Mouse (Mus musculus): ENCODE measurements around the gene Gga1. TPM values are rescaled to one million over a fixed set of nuclear protein-coding genes. Genes with fewer than 3 reads are reported as not detected.

Gene Gga1
- polyA plus RNA-seq, 1 experiment from 2014 or later, result 53.6 TPM

DNA sequence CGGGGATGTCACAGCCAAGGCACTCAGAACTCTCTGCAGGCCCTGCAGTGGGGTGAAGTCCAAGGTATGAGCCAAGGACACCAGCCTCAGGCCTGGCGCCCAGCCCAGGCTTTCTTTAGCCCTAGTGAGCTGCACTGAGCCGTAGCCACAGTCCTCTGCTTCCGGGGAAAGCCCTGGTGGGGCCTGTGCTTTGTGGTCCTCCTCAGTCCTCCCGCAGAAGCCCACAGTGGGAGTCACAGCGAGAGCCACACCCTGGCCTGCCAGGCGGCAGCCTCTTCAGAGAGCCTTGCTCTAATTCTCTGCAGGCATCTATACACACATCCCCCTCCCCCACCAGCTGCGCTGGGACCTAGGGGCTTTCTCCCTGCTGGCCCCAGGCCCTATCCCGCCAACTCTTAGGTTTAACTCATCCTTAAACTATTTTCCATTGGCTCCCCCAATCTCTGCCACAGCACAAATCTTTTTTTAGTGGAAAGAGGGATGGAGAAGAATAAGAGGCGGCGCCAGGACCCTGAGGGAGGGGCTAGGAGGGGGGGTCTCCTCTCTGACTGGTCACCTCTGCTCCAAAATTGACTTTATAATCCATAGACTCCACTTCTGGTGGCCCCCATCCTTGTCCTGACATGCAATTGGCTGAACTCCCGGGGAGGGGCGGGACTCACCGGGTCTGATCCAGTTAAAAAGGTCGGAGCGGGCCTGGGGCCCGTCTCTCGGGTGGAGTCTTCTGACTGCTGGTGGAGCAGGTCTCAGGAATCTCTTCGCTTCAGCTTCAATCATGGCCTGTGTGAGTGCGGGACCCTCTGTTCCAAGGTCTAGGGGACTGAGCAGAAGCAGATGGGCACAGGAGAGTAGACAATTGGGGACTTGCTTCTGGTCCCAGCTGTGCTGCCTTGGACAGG lies 49.3 kb downstream of the Gga1 start, which contains the start of gene Lgals1:
Gene Lgals1 (plus strand): TSS at position 705 of the 899 bp plus-strand sequence.
- Histone ChIP-seq H3K27ac (peak within 1 kb of the TSS; percentile 68), H3K4me1 (peaks cover 32% of the 10 kb centered on the region), H3K36me3 (replicated peaks) (no peaks in the 10 kb centered on the region), H3K9me3 (no peaks in the 10 kb centered on the region), H3K4me3 (replicated peaks) (peak within 1 kb of the TSS; percentile 28), H3K4me2 (peak within 1 kb of the TSS; percentile 63), H3K27me3 (peaks cover 27% of the 10 kb centered on the region), H3K9ac (peak within 1 kb of the TSS; percentile 40)
- ATAC-seq (ENCODE audit: low FRiP score), result peak; percentile 52
- 8% methylated on average over 20 of the region's 20 CpGs for WGBS

DNA sequence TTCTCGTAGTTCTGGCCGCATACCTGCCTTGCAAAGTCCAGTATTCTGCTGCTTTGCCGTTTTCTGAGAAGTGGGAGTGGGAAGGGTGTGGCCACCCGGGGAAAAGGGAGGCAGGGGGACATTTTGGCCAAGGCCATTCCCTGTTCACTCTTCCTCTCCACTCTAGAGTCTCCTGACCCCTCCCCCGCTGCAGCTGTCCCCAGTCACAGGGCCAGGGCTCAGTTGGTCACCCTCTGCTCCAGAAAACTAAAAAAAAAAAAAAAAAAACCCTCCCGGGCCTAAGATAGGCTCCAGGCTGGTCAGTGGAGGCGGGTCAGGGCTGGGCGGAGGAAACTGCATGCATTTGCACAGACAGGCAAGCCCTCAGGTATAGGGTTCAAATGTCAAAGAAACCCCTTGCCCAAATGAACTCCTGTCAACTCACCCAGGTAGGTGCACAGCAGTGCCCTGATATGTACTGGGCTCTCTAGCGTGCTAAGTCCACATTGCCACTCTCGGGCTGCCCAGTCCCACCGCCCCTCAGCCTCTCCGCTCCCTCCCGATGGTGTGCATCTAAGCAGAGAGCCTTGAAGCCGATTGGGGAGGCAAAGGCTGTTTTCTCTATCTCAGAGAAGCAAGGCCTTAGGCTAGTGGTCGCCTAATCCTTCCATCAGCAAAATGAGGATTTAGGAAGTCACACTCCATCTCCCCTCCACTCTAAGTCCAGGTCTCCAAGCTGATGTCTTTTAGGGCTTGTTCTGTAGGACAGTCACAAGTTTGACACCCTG lies 50.2 kb downstream of the Gga1 start:
- Histone ChIP-seq H3K27ac (peak overlapping the region; percentile 68; the same call in 1 of the 2 replicates), H3K4me2 (peak overlapping the region; percentile 63), H3K9ac (peak overlapping the region; percentile 30), H3K27me3 (peaks cover 27% of the 10 kb centered on the region), H3K9me3 (no peaks in the 10 kb centered on the region), H3K4me3 (replicated peaks) (peak overlapping the region; percentile 28), H3K4me1 (peaks cover 32% of the 10 kb centered on the region), H3K36me3 (replicated peaks) (no peaks in the 10 kb centered on the region)
- 21% methylated on average over 15 of the region's 15 CpGs for WGBS
- ATAC-seq (ENCODE audit: low FRiP score), result no peak

DNA sequence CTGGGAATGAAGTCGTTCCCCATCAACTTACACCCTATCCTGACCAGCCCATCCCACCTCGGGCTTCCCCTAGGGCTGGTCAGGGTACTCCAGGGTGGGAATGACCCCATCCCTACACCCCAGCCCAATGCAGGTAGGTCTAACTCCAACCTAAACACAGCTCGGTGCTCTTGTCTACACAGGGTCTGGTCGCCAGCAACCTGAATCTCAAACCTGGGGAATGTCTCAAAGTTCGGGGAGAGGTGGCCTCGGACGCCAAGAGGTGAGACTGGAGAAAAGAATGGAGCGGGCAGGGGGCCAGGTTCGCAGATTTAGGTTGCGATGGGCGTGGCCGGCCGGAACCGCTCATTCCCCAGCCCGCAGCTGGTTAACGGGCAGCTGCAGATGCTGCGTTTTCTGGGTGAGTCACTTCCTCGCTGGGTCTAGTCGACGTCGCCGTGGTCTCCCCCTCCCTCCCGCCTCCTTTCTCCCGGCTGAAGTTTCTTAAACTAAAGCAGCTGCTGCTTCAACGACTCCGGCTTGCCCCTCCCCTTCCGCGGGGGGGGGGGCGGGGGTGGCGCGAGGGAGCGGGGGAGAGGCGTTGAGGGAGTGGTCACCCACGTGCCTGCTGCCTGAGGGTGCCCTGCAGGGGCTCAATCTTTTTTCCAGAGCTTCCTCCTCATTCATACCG lies 50.9 kb downstream of the Gga1 start:
- Histone ChIP-seq H3K27ac (peak overlapping the region; percentile 68), H3K36me3 (replicated peaks) (no peaks in the 10 kb centered on the region), H3K9me3 (no peaks in the 10 kb centered on the region), H3K4me1 (peaks cover 32% of the 10 kb centered on the region), H3K4me3 (replicated peaks) (peak overlapping the region; percentile 28), H3K27me3 (peaks cover 27% of the 10 kb centered on the region), H3K9ac (peak overlapping the region; percentile 30), H3K4me2 (peak overlapping the region; percentile 63)
- peak; percentile 62 for ATAC-seq (ENCODE audit: low FRiP score)
- WGBS, result 1% methylated on average over 29 of the region's 35 CpGs

DNA sequence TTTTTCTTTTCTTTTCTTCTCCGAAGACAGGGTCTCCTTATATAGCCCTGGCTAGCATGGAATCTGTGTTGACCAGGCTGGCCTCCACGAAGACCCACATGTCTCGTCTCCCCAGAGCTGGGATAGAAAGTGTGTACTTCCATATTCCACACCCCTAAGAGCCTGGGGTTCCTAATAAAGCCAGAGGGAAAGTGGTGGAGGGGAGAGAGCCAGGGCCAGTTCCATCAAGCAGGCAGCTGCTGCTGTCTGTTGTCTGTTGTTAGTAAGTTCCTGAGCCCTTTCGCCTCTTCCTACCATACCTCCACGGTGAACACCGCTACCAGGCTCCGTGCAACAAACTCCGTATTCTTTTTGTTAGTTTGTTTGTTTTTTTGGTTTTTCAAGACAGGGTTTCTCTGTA lies 51.5 kb downstream of the Gga1 start:
- Histone ChIP-seq H3K27me3 (peaks cover 27% of the 10 kb centered on the region), H3K36me3 (replicated peaks) (no peaks in the 10 kb centered on the region), H3K9ac (0 out of 2 replicates have a peak overlapping the region, but pooled peaks have one; percentile 30), H3K27ac (no peak overlapping the region; the same call in 1 of the 2 replicates), H3K4me2 (peak overlapping the region; percentile 63), H3K9me3 (no peaks in the 10 kb centered on the region), H3K4me3 (replicated peaks) (peak overlapping the region; percentile 28), H3K4me1 (peaks cover 32% of the 10 kb centered on the region)
- ATAC-seq (ENCODE audit: low FRiP score), result 0 out of 2 replicates have a peak, but pooled peaks have one; percentile 15
- WGBS, result 51% methylated on average over 8 of the region's 8 CpGs

DNA sequence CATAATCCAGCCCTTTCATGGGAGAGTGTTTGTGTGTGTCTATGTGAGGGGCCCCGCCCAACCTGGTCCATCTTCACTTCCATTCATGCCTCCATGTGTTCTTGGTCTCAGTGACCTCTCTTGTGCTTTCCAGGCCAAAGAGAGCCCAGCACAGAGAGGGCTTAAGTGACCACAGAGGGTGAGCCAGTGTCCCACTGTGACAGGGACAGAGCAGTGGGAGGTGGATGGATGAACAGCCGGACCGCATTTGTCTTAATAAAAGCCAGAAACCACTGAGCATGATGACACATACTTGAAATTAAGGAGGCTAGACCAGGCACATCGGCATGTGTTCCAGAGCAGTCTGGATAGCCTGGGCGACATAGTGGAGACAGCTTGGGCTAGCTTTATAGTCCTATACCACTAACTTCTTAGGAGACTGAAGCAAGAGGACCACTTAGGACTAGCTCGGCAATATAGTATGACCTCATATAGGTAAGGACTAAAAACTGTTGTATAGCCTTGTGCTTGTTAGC lies 53.3 kb downstream of the Gga1 start:
- H3K27me3 ChIP-seq, result peaks cover 24% of the 10 kb centered on the region
- WGBS, result 96% methylated on average over 6 of the region's 6 CpGs
- H3K4me1 ChIP-seq, result peaks cover 32% of the 10 kb centered on the region
- H3K9me3 ChIP-seq, result no peaks in the 10 kb centered on the region
- no peaks in the 10 kb centered on the region for H3K36me3 ChIP-seq (replicated peaks)
- H3K4me3 ChIP-seq (replicated peaks), result no peak overlapping the region
- ATAC-seq (ENCODE audit: low FRiP score), result no peak
- H3K4me2 ChIP-seq, result no peak overlapping the region
- H3K9ac ChIP-seq, result no peak overlapping the region
- H3K27ac ChIP-seq, result no peak overlapping the region

DNA sequence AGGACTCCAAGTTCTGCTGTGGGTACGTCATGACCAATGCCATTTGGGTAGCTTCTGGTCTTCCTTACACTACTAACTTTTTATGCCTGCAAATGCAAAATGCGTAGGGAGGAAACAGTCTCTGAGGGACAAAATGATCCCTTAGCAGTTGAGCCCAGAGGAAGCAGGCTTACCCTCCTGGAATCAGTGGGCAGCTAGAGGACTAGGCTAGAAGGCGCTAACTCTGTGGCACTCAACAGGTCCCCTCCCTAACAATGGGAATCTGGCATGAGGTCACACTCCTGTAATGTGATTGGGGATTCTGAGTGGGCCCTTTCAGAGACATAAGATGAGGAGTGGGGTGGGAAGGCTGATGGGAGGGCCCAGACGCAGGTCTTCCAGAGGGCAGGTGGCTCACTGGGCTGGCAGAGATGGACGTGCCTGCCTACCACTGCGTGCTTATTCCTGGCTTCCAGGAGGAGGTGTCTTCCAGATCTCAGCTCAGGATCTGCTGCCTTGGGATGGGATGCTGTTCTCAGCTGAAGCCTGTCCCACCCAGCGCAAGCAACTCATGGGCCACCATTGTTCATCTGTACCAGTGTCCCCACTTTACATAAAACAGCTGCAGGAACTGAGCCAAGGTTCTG lies 53.9 kb downstream of the Gga1 start:
- no peak overlapping the region for H3K9ac ChIP-seq
- H3K9me3 ChIP-seq, result no peaks in the 10 kb centered on the region
- no peak for ATAC-seq (ENCODE audit: low FRiP score)
- H3K27ac ChIP-seq, result no peak overlapping the region
- WGBS, result 91% methylated on average over 7 of the region's 7 CpGs
- no peaks in the 10 kb centered on the region for H3K36me3 ChIP-seq (replicated peaks)
- H3K4me2 ChIP-seq, result no peak overlapping the region
- H3K27me3 ChIP-seq, result peaks cover 24% of the 10 kb centered on the region
- H3K4me3 ChIP-seq (replicated peaks), result no peak overlapping the region
- H3K4me1 ChIP-seq, result peaks cover 34% of the 10 kb centered on the region

DNA sequence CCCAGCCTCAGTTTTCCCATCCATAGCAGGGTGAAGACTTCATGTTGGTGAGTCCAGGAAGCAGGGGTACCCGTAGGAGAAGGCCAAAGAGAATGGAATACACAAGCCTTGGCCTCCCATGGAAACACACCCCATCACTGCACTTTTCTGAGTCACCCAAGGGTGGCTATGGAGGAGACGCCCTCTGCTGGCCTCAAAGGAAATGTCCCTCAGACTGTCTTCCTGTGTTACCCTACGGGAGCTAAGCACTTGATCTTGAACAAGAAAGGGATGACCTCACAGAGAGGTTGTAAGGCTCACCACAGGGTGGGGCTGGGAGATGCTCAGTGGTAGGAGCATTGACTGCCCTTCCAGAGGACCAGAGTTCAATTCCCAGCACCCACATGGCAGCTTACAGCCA lies 54.6 kb downstream of the Gga1 start:
- Histone ChIP-seq H3K27ac (no peak overlapping the region), H3K4me3 (replicated peaks) (no peak overlapping the region), H3K4me2 (no peak overlapping the region), H3K9me3 (no peaks in the 10 kb centered on the region), H3K36me3 (replicated peaks) (0 out of 2 replicates have a peak, but pooled peaks cover 3% of the 10 kb centered on the region), H3K9ac (no peak overlapping the region), H3K27me3 (peaks cover 21% of the 10 kb centered on the region), H3K4me1 (peaks cover 34% of the 10 kb centered on the region)
- 27% methylated on average over 3 of the region's 3 CpGs for WGBS
- no peak for ATAC-seq (ENCODE audit: low FRiP score)

DNA sequence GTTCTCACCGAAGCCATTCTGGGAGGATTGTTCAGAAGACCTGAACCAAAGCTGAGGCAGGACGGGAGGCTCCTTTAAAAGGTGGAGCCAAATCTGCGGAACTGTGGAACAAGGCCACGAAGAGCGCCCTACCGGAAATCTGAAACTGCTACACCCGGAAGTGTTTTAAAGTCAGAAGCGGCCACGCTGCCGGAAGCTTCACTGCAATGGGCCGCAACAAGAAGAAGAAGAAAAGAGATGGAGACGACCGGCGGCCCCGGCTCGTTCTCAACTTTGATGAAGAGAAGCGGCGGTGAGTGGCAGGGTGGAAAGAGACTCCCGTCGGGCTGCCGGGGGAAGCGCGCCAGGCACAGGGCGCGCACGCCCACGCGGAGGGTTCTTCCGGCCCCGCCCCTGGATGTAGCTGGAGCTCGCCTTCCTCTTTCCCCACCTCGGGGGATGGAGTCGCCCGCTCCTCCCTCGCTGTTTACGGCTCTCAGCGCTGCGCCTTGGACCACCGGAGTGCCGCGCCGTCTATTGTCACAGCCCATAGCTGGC lies 57.9 kb downstream of the Gga1 start, which contains the start of gene Nol12:
Gene Nol12 (plus strand): TSS at position 150 of the 537 bp plus-strand sequence.
- under 1% methylated on average over 41 of the region's 42 CpGs for WGBS
- H3K9ac ChIP-seq, result peak within 1 kb of the TSS; percentile 86
- peak within 1 kb of the TSS; percentile 87 for H3K27ac ChIP-seq

DNA sequence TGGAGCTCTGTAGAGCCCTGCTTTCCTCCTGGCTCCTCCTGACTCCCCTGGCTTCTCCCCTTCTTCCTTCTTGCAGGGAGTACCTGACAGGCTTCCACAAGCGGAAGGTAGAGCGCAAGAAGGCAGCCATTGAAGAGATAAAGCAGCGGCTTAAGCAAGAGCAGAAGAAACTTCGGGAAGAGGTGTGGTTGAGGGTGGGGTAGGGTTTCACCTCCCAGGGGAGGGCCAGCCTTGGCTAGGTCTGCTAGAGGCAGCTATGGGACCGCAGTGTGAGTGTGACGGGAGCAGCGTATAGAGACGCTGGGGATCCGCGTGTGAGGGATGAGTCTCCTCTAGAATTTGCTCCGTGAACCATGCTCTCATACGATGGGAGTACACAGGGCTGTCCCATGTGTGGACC lies 59.4 kb downstream of the Gga1 start:
- H3K9me3 ChIP-seq, result no peaks in the 10 kb centered on the region
- H3K4me1 ChIP-seq, result peaks cover 13% of the 10 kb centered on the region
- H3K9ac ChIP-seq, result no peak overlapping the region
- no peak overlapping the region for H3K4me3 ChIP-seq (replicated peaks)
- WGBS, result 92% methylated on average over 12 of the region's 12 CpGs
- no peak overlapping the region for H3K4me2 ChIP-seq
- no peak overlapping the region for H3K27ac ChIP-seq
- ATAC-seq (ENCODE audit: low FRiP score), result no peak
- H3K27me3 ChIP-seq, result no peaks in the 10 kb centered on the region
- peaks cover 51% of the 10 kb centered on the region for H3K36me3 ChIP-seq (replicated peaks)

More for the DNA sequence above, 57.9 kb downstream of the Gga1 start, which contains the start of gene Nol12:
- H3K27me3 ChIP-seq, result 0 out of 2 replicates have a peak, but pooled peaks cover 3% of the 10 kb centered on the region
- no peaks in the 10 kb centered on the region for H3K9me3 ChIP-seq
- H3K36me3 ChIP-seq (replicated peaks), result peaks cover 35% of the 10 kb centered on the region
- ATAC-seq (ENCODE audit: low FRiP score), result peak; percentile 86
- H3K4me3 ChIP-seq (replicated peaks), result peak within 1 kb of the TSS; percentile 84
- H3K4me2 ChIP-seq, result peak within 1 kb of the TSS; percentile 66
- H3K4me1 ChIP-seq, result peaks cover 13% of the 10 kb centered on the region

DNA sequence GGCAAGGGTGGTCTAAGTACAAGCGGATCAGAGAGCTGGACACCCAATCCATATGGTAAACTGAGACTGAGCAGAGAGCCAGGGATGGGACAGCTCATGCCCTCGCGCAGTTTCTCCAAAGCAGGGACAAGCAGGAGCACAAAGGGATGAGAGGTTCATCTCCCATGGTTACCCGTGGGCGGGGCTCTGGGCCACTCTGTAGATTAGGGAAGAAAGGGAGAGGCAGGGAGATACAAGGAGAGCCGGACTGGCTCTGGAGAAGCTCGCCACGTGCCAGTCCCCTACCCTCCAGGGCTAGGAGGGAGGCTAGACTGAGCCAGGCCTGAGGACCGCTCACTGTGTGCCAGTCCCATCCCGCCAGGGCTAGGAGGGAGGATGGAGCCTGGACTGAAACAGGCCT lies 60.3 kb downstream of the Gga1 start:
- peaks cover 13% of the 10 kb centered on the region for H3K4me1 ChIP-seq
- H3K4me3 ChIP-seq (replicated peaks), result no peak overlapping the region
- no peaks in the 10 kb centered on the region for H3K27me3 ChIP-seq
- no peak overlapping the region for H3K27ac ChIP-seq
- H3K36me3 ChIP-seq (replicated peaks), result peaks cover 56% of the 10 kb centered on the region
- WGBS, result 88% methylated on average over 10 of the region's 10 CpGs
- no peak for ATAC-seq (ENCODE audit: low FRiP score)
- H3K9ac ChIP-seq, result no peak overlapping the region
- H3K4me2 ChIP-seq, result no peak overlapping the region
- H3K9me3 ChIP-seq, result no peaks in the 10 kb centered on the region

DNA sequence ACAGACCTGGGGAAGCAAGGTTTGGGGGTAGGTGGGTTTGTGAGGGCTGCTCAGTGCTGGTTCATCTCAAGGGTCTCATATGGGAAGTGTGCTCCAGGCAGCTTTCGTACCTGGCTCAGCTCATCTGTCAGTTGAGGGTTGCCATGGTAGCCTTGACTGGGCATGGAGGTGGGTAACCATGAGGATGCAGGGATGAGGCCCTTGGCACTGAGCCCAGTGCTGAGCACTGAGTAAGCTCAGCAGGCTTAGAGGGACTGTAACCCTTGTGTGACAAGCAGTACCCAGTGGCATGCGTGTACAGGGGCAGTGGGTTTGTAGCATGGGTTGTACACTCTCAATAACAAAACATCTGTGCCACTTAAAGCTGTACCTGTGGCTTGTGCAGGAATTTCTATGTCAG lies 61.0 kb downstream of the Gga1 start:
- WGBS, result 90% methylated on average over 2 of the region's 2 CpGs
- Histone ChIP-seq H3K9me3 (no peaks in the 10 kb centered on the region), H3K27ac (no peak overlapping the region), H3K9ac (0 out of 2 replicates have a peak overlapping the region, but pooled peaks have one; percentile 7), H3K36me3 (replicated peaks) (peaks cover 56% of the 10 kb centered on the region), H3K27me3 (no peaks in the 10 kb centered on the region), H3K4me2 (no peak overlapping the region), H3K4me1 (peaks cover 19% of the 10 kb centered on the region), H3K4me3 (replicated peaks) (no peak overlapping the region)
- ATAC-seq (ENCODE audit: low FRiP score), result no peak

All from forebrain, embryonic 12.5 days (tissue).